Mouse (Mus musculus): ENCODE data around the gene Gdf15. TPM values are rescaled to one million over a fixed set of nuclear protein-coding genes. Genes with fewer than 3 reads are reported as not detected.
"Not testable (repeated sequence)": the region's sequence is repeated elsewhere in the genome, so short reads cannot be mapped to it uniquely, and the experiment has no call there.

Gdf15 gene
- polyA plus RNA-seq, 1 experiment: 2.5 TPM

DNA sequence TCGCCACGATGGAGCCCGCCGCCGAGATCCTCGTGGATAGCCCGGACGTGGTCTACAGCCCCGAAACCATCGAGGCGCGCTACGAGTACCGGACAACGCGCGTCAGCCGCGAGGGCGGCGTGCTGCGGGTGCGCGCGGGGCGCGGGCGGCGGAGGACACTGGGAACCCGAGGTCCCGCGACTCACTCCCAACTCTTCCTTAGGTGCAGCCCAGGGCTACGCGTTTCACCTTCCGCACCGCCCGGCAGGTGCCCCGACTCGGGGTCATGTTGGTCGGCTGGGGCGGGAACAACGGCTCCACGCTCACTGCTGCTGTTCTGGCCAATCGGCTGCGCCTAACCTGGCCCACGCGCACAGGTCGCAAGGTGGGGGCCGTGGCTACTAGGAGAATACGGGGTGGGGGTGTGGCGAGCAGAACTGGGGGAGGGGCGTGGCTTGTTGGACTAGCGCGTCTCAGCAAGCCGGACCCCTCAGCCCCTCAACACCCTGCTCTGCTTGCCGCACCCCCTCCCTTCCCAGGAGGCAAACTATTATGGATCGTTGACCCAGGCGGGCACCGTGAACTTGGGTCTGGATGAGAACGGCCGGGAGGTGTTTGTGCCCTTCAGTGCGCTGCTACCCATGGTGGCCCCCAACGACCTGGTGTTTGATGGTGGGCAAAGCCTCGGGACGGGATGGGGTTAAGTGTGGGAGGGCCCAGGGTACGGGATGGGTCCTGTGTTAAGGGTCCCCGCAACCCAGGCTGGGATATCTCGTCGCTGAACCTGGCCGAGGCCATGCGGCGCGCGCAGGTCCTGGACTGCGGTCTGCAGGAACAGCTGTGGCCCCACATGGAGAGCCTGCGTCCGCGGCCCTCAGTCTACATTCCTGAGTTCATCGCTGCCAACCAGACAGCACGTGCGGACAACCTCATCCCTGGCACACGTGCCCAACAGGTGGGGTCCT lies 37.4 kb downstream of the Gdf15 start:
- Histone ChIP-seq H3K36me3 (replicated peaks; ENCODE audit: low read length) (peaks cover 85% of the 10 kb centered on the region), H3K4me1 (peaks cover 70% of the 10 kb centered on the region), H3K4me3 (replicated peaks) (peak overlapping the region; percentile 95), H3K9me3 (no peaks in the 10 kb centered on the region), H3K27me3 (replicated peaks) (no peaks in the 10 kb centered on the region)
- TF ChIP-seq GATA1 (IDR thresholded peaks at IDR 0.05; ENCODE audit: borderline replicate concordance, low read length) (no peak), FLI1 (IDR thresholded peaks at IDR 0.05; ENCODE audit: low read length) (no peak)

DNA sequence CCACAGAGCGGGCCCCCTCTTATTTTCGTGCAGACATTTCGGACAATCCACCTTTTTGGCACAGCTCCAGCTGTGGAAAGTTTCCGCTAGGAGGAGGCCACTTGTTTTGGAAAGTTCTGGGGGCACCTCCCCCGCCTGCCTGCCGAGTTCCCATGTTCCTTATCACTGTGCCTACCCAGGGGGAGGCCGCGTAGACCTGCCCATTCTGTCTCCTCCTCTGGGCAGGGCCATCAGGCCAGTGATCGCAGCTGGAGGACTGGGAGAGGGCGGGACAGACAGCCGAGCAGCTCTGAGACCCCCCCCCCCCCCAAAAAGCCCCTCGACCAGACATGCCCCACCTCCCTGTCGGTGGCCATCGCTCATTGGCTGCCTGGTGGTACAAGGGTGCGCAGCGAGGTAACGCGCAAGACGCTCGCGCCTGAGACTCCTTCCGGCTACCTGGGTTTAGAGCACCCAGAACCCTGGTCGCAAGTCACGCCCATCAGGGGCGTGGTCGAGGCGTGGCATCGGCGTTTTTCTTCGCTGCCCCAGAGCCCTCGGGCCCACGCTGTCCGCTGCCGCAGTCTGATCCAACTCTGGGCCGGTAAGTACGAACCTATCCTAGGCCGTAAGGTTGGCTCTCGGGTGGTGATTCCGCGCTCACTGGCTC lies 38.2 kb downstream of the Gdf15 start, which contains the start of gene Isyna1:
Gene Isyna1 (plus strand): TSS at position 413 of the 649 bp plus-strand sequence.
- TF ChIP-seq GATA1 (IDR thresholded peaks at IDR 0.05; ENCODE audit: borderline replicate concordance, low read length): no peak
- TF ChIP-seq FLI1 (IDR thresholded peaks at IDR 0.05; ENCODE audit: low read length): no peak
- H3K36me3 ChIP-seq (replicated peaks; ENCODE audit: low read length): peaks cover 84% of the 10 kb centered on the region
- H3K4me1 ChIP-seq: peaks cover 70% of the 10 kb centered on the region
- peak within 1 kb of the TSS; percentile 95 for H3K4me3 ChIP-seq (replicated peaks)
- no peaks in the 10 kb centered on the region for H3K27me3 ChIP-seq (replicated peaks)
- H3K9me3 ChIP-seq: no peaks in the 10 kb centered on the region

- Histone ChIP-seq H3K9me3 (no peaks in the 10 kb centered on the region), H3K36me3 (replicated peaks; ENCODE audit: low read length) (peaks cover 84% of the 10 kb centered on the region), H3K4me3 (replicated peaks) (peak overlapping the region; percentile 95), H3K27me3 (replicated peaks) (no peaks in the 10 kb centered on the region), H3K4me1 (peaks cover 71% of the 10 kb centered on the region)
- no peak for TF ChIP-seq GATA1 (IDR thresholded peaks at IDR 0.05; ENCODE audit: borderline replicate concordance, low read length)
- TF ChIP-seq FLI1 (IDR thresholded peaks at IDR 0.05; ENCODE audit: low read length): no peak
These were observed 39.1 kb downstream of the Gdf15 start for GRCm38 (mm10) chr8:70593173-70593572.

DNA sequence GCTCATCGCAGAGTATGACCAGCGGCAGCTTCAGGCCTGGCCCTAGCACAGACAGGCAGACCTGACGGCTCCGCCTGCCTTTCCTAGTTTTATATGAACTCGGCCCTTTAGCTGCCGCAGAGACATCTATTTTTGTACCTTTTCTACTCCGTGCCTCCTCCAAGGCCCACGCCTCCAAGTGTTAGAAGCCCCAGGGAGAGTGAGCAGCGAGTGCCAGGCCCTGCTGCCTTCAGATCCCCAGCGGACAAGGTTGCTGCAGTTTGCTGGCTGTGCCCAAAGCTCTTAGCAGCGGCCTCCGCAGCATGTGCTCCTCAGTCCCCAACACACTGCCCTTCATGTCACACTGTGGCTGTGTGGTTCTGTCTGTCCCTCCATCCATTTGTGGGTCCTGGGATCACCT lies 40.7 kb downstream of the Gdf15 start:
- peaks cover 84% of the 10 kb centered on the region for H3K36me3 ChIP-seq (replicated peaks; ENCODE audit: low read length)
- TF ChIP-seq GATA1 (IDR thresholded peaks at IDR 0.05; ENCODE audit: borderline replicate concordance, low read length) (no peak), FLI1 (IDR thresholded peaks at IDR 0.05; ENCODE audit: low read length) (no peak)
- H3K4me1 ChIP-seq: peaks cover 69% of the 10 kb centered on the region
- H3K4me3 ChIP-seq (replicated peaks): peak overlapping the region; percentile 14
- H3K9me3 ChIP-seq: no peaks in the 10 kb centered on the region
- no peaks in the 10 kb centered on the region for H3K27me3 ChIP-seq (replicated peaks)

- H3K4me1 ChIP-seq: peaks cover 63% of the 10 kb centered on the region
- H3K9me3 ChIP-seq; H3K4me3 ChIP-seq (replicated peaks); H3K27me3 ChIP-seq (replicated peaks): not testable (repeated sequence)
- H3K36me3 ChIP-seq (replicated peaks; ENCODE audit: low read length): peaks cover 99% of the 10 kb centered on the region
These were observed 44.3 kb downstream of the Gdf15 start for GRCm38 (mm10) chr8:70587955-70588354.

GRCm38 (mm10) chr8:70585258-70585652 lies 47.0 kb downstream of the Gdf15 start:
- Histone ChIP-seq H3K4me1 (peaks cover 60% of the 10 kb centered on the region), H3K27me3 (replicated peaks) (no peaks in the 10 kb centered on the region), H3K4me3 (replicated peaks) (peak overlapping the region; percentile 39), H3K36me3 (replicated peaks; ENCODE audit: low read length) (peaks cover 99% of the 10 kb centered on the region), H3K9me3 (no peaks in the 10 kb centered on the region)
- TF ChIP-seq FLI1 (IDR thresholded peaks at IDR 0.05; ENCODE audit: low read length) (no peak), GATA1 (IDR thresholded peaks at IDR 0.05; ENCODE audit: borderline replicate concordance, low read length) (no peak)

DNA sequence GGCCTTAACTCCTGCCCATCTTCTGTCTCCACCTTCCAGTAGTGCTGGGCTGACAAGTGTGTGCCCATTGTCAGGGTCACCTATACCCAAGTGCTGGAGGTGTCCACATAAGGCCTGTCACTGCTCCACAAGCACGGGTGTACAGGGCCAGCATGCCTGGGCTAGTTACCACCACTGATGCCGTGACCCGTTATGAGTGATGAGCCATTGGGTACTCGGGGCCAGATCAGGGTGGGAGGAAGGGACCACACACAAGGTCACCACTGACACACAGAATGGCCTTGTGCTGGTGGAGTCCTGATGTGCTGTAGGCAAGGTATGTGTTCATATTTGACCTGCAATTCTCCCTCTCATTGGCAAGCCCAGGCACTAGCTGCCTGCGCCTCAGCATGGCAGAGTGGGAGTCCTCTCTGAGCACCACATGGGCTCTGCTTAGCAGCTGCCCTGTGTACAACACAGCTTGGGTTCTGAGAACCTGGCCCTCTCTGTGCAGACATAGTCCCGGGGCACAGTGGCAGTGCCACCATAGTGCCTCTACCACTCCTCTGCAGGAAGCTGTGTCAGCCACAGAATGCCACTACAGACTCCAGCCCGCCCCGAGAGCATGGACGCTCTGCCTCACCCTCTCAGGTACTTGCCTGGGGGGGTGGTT lies 47.5 kb downstream of the Gdf15 start:
- peak overlapping the region; percentile 50 for H3K4me3 ChIP-seq (replicated peaks)
- H3K4me1 ChIP-seq: peaks cover 57% of the 10 kb centered on the region
- H3K36me3 ChIP-seq (replicated peaks; ENCODE audit: low read length): peaks cover 99% of the 10 kb centered on the region
- H3K27me3 ChIP-seq (replicated peaks): no peaks in the 10 kb centered on the region
- no peaks in the 10 kb centered on the region for H3K9me3 ChIP-seq
- TF ChIP-seq FLI1 (IDR thresholded peaks at IDR 0.05; ENCODE audit: low read length) (no peak), GATA1 (IDR thresholded peaks at IDR 0.05; ENCODE audit: borderline replicate concordance, low read length) (no peak)

DNA sequence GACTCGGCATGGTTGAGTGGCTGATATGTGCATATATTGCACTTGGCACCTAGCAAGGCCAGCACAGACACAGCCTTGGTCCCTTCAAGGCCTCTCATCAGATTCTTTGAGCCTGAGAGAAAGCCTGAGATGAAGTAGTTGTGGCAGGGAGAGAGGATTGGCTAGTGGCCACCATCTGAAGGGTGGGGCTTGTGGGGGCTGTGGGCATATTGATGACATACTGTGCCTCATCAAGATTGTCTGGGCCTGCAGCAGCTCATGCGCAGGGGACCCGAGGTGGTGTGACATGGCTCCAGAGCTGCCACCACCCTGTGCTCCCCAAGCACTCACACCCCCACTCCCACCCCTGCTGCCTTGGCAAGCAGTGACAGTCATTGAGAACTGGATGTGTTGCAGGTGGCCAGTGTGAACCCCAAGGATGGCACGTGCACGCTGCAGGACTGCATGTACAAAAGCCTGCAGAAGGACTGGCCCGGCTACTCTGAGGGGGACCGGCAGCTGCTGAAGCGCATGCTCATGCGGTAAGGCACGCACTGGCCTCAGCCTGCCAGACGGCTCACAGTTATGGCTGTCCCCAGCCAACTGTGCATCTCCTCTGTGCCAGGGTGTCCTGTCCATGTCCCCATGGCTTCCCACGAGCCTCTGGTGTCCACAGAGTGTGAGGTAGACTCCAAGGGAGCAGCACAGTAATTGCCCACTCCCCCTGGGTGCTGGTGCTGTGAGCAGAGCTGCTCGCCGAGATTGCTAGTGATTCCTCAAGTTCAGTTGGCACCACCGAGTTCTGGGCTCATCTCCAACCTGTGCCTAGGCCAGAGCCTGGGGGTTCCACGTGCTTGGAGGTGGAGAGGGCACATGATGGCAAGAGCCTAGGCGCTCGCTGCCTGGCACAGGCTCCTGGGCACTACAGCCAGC lies 48.5 kb downstream of the Gdf15 start:
- Histone ChIP-seq H3K27me3 (replicated peaks) (no peaks in the 10 kb centered on the region), H3K36me3 (replicated peaks; ENCODE audit: low read length) (peaks cover 97% of the 10 kb centered on the region), H3K4me3 (replicated peaks) (no peak overlapping the region), H3K9me3 (no peaks in the 10 kb centered on the region), H3K4me1 (peaks cover 54% of the 10 kb centered on the region)
- no peak for TF ChIP-seq FLI1 (IDR thresholded peaks at IDR 0.05; ENCODE audit: low read length)
- no peak for TF ChIP-seq GATA1 (IDR thresholded peaks at IDR 0.05; ENCODE audit: borderline replicate concordance, low read length)

Other genes starting within 250 kb of the Gdf15 start
- gene Crtc1, start 192.9 kb downstream of the Gdf15 start, polyA plus RNA-seq (2012; ENCODE audit: insufficient read depth, low replicate concordance): 17.9 and 34.0 TPM in 2 replicates
- 10.3 and 19.1 TPM in 2 replicates for gene Klhl26, start 155.5 kb downstream of the Gdf15 start, polyA plus RNA-seq (2012; ENCODE audit: insufficient read depth, low replicate concordance)
- gene Tmem59l, start 145.1 kb downstream of the Gdf15 start, polyA plus RNA-seq (2012; ENCODE audit: insufficient read depth, low replicate concordance): not detected in 2 replicates
- not detected in 2 replicates for gene Crlf1, start 139.3 kb downstream of the Gdf15 start, polyA plus RNA-seq (2012; ENCODE audit: insufficient read depth, low replicate concordance)
- 135 and 319 TPM in 2 replicates for gene Rex1bd, start 125.7 kb downstream of the Gdf15 start, polyA plus RNA-seq (2012; ENCODE audit: insufficient read depth, low replicate concordance)
- 499 and 989 TPM in 2 replicates for gene Uba52, start 121.7 kb downstream of the Gdf15 start, polyA plus RNA-seq (2012; ENCODE audit: insufficient read depth, low replicate concordance)
- gene Fkbp8, start 104.7 kb downstream of the Gdf15 start, polyA plus RNA-seq (2012; ENCODE audit: insufficient read depth, low replicate concordance): 3,667 and 5,102 TPM in 2 replicates
- 33.5 and 40.2 TPM in 2 replicates for gene Kxd1, start 104.5 kb downstream of the Gdf15 start, polyA plus RNA-seq (2012; ENCODE audit: insufficient read depth, low replicate concordance)
- 58.8 and 65.3 TPM in 2 replicates for gene Ell, start 93.0 kb downstream of the Gdf15 start, polyA plus RNA-seq (2012; ENCODE audit: insufficient read depth, low replicate concordance)
- 165 and 201 TPM in 2 replicates for gene Isyna1, start 38.1 kb downstream of the Gdf15 start, polyA plus RNA-seq (2012; ENCODE audit: insufficient read depth, low replicate concordance)
- gene Ssbp4, start 23.6 kb downstream of the Gdf15 start, polyA plus RNA-seq (2012; ENCODE audit: insufficient read depth, low replicate concordance): 1,561 and 3,509 TPM in 2 replicates
- 19.0 and 34.7 TPM in 2 replicates for gene Lrrc25, start 16.3 kb downstream of the Gdf15 start, polyA plus RNA-seq (2012; ENCODE audit: insufficient read depth, low replicate concordance)
- 10.2 and 10.5 TPM in 2 replicates for gene Pgpep1, start 27.9 kb upstream of the Gdf15 start, polyA plus RNA-seq (2012; ENCODE audit: insufficient read depth, low replicate concordance)
- 103 and 569 TPM in 2 replicates for gene Lsm4, start 40.8 kb upstream of the Gdf15 start, polyA plus RNA-seq (2012; ENCODE audit: insufficient read depth, low replicate concordance)
- gene Jund, start 66.5 kb upstream of the Gdf15 start, polyA plus RNA-seq (2012; ENCODE audit: insufficient read depth, low replicate concordance): 972 and 2,520 TPM in 2 replicates
- gene Iqcn, start 71.0 kb upstream of the Gdf15 start, polyA plus RNA-seq (2012; ENCODE audit: insufficient read depth, low replicate concordance): not detected in 2 replicates
- 0.26 TPM in 1 of 2 replicates, not detected in the other for gene Gm3336, start 86.1 kb upstream of the Gdf15 start, polyA plus RNA-seq (2012; ENCODE audit: insufficient read depth, low replicate concordance)
- 0.03 TPM in 1 of 2 replicates, not detected in the other for gene Pde4c, start 91.3 kb upstream of the Gdf15 start, polyA plus RNA-seq (2012; ENCODE audit: insufficient read depth, low replicate concordance)
- 7.8 and 38.4 TPM in 2 replicates for gene Rab3a, start 122.2 kb upstream of the Gdf15 start, polyA plus RNA-seq (2012; ENCODE audit: insufficient read depth, low replicate concordance)
- 99.7 and 186 TPM in 2 replicates for gene Mpv17l2, start 128.5 kb upstream of the Gdf15 start, polyA plus RNA-seq (2012; ENCODE audit: insufficient read depth, low replicate concordance)
- gene Pik3r2, start 144.3 kb upstream of the Gdf15 start, polyA plus RNA-seq (2012; ENCODE audit: insufficient read depth, low replicate concordance): 51.5 and 59.4 TPM in 2 replicates
- 370 and 778 TPM in 2 replicates for gene Mast3, start 172.6 kb upstream of the Gdf15 start, polyA plus RNA-seq (2012; ENCODE audit: insufficient read depth, low replicate concordance)
- 10.8 and 11.1 TPM in 2 replicates for gene Il12rb1, start 176.0 kb upstream of the Gdf15 start, polyA plus RNA-seq (2012; ENCODE audit: insufficient read depth, low replicate concordance)
- 30.6 and 35.6 TPM in 2 replicates for gene Arrdc2, start 207.3 kb upstream of the Gdf15 start, polyA plus RNA-seq (2012; ENCODE audit: insufficient read depth, low replicate concordance)
- gene Kcnn1, start 230.8 kb upstream of the Gdf15 start, polyA plus RNA-seq (2012; ENCODE audit: insufficient read depth, low replicate concordance): 3.4 and 11.8 TPM in 2 replicates
- gene Ccdc124, start 241.5 kb upstream of the Gdf15 start, polyA plus RNA-seq (2012; ENCODE audit: insufficient read depth, low replicate concordance): 92.6 and 282 TPM in 2 replicates

Data from megakaryocyte, embryonic 14.5 days (primary cell).